13 mouse cellular contexts compared by ENCODE assay signal in the genomic region with DNA sequence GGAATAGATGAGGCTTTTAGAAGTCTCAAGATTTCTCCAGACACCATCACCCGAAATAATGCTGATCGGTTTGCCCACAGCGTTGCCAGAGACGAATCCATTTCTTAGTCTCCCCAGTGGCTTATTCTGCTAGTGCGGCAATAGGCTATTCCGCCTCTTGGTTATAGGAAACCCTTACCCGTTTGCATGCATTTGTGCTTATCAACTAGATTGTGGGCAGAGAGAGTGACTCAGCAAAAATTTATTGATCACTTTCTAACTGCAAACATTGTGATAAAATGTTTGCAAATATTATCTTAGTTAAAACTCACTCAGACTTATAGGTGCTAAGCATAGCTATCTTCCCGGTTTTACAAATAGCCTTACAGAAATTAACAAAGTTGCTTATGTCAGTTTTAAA.
"Had no signal": no experiment of that assay in that cellular context is flagged by ENCODE, and none has a peak within 500 bp of the region (broad histone marks: within the 10 kb centered on the region; RNA-seq: fewer than 3 reads in every experiment).

No protein-coding gene starts in this region.

- DNase-seq: kidney, adult 2 months; layer of hippocampus, adult 9-11 months; lung, embryonic 14.5 days; lung, postnatal 10 days; lung, postnatal 4 days; right cerebral cortex, postnatal 25 days; thymus, postnatal 36 days had no signal

- ATAC-seq: intestine, embryonic 16.5 days; midbrain, embryonic 16.5 days had no signal

- H3K9me3 ChIP-seq: limb, embryonic 13.5 days; liver, embryonic 15.5 days; megakaryocyte, embryonic 14.5 days; midbrain, embryonic 12.5 days had no signal

- H3K9ac ChIP-seq: limb, embryonic 13.5 days; liver, embryonic 15.5 days; lung, embryonic 14.5 days; midbrain, embryonic 12.5 days had no signal

- H3K4me3 ChIP-seq: limb, embryonic 13.5 days; liver, embryonic 15.5 days; megakaryocyte, embryonic 14.5 days; midbrain, embryonic 12.5 days had no signal

- H3K36me3 ChIP-seq: liver, embryonic 15.5 days; midbrain, embryonic 12.5 days had no signal

- H3K27me3 ChIP-seq: limb, embryonic 13.5 days; liver, embryonic 15.5 days; midbrain, embryonic 12.5 days had no signal

- H3K4me2 ChIP-seq: limb, embryonic 13.5 days; liver, embryonic 15.5 days; lung, embryonic 14.5 days; midbrain, embryonic 12.5 days had no signal

- H3K27ac ChIP-seq: limb, embryonic 13.5 days; liver, embryonic 15.5 days had no signal
